Mouse (Mus musculus): ENCODE measurements around the gene Ccl20.

Ccl20 gene

DNA sequence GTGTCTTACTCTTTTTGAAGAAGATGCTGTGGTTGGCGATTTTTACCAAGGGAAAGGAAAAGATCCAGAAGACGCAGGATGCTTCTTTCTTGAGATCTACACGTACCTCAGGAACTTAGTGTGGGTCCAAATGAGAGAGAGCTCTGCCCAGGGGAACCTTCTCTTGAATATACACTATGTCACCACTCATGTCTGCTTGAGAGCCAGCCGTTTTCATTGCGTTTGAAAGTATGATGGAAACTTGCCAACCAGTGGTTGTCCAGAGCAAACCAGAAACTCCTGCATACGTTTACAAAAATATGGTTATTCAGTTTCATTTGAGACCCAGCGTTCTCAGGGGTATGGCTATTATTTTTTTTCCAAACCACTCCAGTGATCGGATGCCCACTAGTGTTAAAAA is 24.9 kb downstream of the Ccl20 start:
- no peak for DNase-seq (ENCODE audit: low read depth)

DNA sequence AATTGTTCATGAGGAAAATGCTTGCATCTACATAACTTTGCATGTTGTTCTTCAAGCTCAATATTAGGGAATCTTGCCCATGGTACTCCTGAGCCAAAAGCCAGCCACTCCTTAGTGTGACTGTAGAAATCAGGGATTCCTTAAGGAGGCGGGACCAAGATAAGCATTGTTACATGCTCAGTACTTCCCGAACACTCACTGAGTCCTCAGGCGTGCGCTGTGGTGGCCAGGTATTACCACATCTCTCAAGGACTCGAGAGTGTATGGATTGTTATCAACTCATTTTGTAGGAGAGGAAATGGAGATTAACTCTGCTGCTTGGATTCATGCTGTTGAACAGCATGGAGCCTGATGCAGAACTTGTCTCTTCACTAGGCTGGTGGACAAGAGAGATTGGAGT is 25.5 kb downstream of the Ccl20 start:
- DNase-seq (ENCODE audit: low read depth), result no peak

DNA sequence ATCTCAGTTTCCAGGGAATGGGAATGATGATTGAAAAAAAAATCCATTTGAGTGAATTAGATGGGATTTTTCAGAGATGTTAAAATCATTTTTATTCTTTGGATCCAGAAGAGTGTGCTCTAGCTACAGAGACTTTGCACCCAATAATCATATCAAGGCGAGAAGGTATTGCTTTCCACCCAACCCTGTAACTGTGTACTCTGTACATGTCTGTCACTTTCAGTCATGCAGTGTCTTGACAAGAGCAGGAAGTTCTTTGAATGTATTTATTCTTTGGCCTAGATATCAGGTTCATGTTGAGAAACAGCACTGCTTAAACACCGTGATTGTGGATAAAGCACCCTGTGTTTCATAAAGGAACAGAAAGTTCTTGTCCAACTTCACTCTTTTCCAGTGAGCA is 30.0 kb downstream of the Ccl20 start:
- DNase-seq (ENCODE audit: low read depth), result no peak

DNA sequence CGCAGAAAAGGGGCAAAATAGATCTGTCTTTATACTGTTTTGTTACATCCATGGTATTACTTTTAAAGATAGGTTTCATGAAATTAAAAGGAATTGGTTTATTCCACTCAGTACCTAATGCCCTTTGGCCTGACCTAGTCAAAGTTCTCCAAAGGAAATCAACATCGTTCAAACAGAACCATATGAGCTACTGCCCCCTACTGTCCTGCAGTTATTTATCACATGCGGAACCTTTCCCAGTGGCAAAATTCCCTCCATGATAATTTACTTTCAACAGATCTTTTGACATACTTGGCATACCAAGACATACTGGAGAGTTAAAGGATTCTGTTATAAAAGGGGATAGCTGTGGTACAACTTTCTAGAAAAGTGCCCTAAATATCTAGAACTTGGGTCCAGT is 33.7 kb downstream of the Ccl20 start:
- no peak for DNase-seq (ENCODE audit: low read depth)

DNA sequence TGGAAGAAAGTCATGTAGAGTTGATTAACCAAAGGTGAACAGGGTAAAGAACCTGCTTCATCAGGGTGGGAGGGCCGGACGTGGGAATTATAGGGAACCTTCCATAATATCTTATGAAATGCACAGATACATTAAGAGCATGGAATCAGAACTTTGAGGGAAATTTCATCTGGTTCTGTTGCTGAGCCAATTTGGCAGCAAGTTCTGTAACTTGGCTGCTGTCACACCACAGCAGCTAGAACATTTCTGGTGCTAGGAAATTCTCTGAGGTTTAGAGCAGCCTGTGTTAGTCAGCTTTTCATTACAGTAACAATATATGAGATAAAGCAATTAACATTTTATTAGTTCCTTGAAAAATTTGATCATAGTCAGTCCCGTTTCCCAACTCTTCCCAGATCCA is 36.4 kb downstream of the Ccl20 start:
- DNase-seq (ENCODE audit: low read depth), result no peak

DNA sequence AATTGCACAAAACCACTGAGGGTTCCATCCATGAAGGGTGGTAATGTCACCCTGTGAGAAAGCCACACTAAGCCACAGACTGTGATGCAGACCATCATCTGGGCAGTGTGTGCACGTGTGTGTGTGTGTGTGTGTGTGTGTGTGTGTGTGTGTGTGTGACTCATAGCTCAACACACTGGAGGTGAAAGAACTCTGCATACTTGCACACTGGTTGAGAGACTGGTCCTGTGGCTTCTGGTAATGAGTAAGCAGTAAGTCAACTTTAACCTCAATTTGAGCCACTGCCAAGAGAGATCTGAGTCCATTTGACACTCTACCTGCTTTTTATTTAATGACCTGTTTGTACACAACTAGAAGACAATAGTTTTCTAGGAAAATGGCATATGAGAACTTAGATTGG is 40.3 kb downstream of the Ccl20 start:
- DNase-seq (ENCODE audit: low read depth), result no peak

DNA sequence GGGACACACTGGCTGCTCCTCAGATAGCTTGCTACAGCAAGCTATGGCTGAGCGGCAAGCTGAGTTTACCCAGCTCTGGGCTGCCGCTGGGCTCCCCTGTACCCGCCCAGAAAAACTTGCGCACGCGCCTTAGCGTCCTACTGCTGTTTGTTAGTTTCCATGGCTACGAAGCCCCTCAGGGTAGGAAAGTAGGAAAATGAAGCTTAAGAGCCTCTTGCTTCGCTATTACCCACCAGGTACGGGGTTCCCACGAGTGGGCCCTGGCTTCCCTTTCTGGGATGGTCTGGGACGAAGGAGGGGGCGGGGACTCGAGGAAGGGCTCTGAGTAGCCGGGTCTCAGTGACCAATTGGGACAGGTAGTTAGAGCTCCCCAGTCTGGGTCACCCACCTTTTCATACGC is 43.0 kb downstream of the Ccl20 start, which contains the start of gene Daw1:
Gene Daw1, plus strand, starts transcription at position 150 of the 400 bp plus-strand sequence.
- DNase-seq (ENCODE audit: low read depth), result peak; percentile 3

DNA sequence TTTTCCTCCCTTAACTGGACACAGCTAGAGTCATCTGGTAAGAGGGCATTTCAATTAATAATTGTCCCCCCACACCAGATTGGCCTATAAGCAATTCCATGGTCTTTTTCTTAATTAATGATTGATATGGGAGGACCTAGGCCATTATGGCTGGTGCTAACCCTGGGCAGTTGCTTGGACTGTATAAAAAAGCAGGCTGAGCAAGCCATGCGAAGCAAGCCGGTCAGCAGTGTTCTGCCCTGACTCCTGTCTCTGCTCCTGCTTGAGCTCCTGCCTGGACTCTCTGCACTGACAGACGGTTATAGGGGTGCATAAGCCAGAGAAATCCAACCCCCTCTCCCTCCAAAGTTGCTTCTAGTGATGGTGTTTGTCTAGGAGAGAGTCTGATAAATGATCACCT is 45.1 kb downstream of the Ccl20 start:
- DNase-seq (ENCODE audit: low read depth), result no peak

DNA sequence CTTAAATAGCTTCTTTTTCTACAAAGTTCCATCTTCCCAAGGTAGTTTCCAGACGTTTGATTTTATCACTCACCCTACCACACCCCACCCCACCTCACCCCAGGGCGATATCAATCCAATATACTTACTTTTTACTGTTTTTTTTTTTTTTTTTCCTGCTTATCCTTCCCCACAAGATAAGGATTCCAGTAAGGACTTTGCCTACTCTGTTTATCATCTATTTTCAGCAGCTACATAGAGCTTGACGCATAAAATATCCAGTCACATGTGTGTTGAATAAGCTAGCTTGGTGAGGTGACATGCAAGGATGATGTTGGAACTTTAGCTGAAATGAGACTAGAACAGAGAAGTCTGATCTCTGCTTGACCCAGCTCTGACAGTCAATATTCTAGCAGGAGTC is 47.5 kb downstream of the Ccl20 start:
- DNase-seq (ENCODE audit: low read depth), result no peak

Data from c-Kit-positive CD71-positive TER-119-negative erythroid progenitor cells, embryonic 14.5 days (primary cell).